Mouse (Mus musculus): ENCODE data around the gene Gjc2.

DNA sequence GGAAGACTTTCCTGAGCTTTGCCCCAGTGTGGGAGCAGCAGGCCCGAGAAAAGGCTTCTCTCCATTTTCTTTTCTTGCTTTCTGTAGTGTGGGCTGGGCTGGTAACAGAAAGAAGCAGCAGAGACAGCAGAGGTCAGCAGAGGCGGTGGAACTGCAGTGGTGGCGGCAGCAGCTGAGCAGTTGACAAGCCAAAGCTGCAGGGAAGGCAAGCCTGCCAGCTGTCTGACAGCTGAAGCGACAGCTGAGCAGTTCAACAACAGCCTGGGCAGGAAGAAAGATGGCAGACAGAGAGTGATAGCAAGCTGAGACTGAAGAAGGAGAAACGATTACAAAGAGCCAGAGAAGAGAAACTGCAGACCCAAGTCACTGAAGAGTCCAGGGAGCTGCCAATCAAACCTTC is 21.6 kb downstream of the Gjc2 start:
- TF ChIP-seq POLR2A (IDR thresholded peaks at IDR 0.05; ENCODE audit: insufficient read depth, low read depth, low read length) (no peak), EP300 (IDR thresholded peaks at IDR 0.05; ENCODE audit: insufficient read depth, low read depth, low read length) (peak; percentile 74; the same call in 1 of the 2 replicates)

Data from heart, adult 2 months (tissue).